Mouse (Mus musculus) frontal cortex, postnatal 14 days (tissue): Measurements from ENCODE around the gene Baiap2l1.

Source experiments
- DNase-seq, 2 experiments: peaks; one replicate each; pipeline ENCODE4 v3.0.0; 2022; ENCODE audit warnings: low spot score in 2 of 2

Baiap2l1 gene

GRCm38 (mm10) chr5:144286591-144287266 is 71.2 kb downstream of the Baiap2l1 start:
- no peak for DNase-seq

- no peak for DNase-seq
Measured at GRCm38 (mm10) chr5:144284599-144284998, 73.3 kb downstream of the Baiap2l1 start.

GRCm38 (mm10) chr5:144283551-144284031 is 74.3 kb downstream of the Baiap2l1 start:
- DNase-seq = no peak

DNA sequence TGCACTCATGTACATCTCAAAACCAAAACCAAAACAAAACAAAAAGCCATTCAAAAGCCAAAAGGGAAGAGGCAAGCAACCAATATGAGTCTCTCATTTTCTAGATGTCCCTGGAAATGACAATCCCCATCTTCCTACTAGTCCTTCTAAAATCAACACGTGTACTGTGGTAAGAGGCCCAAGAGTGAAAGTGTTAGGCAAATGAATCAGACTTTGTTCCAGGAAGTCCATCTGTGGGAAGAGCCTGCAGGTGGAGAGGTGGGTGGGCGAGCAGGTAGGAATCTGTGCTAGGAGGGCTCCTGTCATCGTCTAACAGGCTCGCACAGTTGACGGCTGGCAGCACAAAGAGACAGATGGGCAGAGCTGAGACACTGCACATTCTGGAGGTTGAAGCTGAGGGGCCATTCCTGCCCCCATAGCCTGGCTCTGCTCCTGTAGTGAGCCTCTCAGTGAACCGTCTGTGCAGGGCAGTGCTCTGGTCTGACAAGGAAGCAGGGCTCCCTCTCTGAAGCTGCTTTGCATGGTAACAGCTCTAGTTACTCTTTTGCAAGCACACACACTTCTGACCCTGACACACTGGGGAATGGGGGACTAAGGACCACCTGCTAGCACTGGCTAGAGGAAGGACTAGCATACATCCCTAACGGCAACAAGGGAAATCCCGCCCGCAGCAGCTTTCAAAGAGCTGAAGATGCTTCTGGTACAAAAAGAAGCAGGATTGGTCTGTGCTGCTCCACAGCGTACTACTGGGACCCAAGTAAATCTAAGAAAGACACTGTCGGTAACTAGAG is 75.2 kb downstream of the Baiap2l1 start:
- no peak for DNase-seq

DNA sequence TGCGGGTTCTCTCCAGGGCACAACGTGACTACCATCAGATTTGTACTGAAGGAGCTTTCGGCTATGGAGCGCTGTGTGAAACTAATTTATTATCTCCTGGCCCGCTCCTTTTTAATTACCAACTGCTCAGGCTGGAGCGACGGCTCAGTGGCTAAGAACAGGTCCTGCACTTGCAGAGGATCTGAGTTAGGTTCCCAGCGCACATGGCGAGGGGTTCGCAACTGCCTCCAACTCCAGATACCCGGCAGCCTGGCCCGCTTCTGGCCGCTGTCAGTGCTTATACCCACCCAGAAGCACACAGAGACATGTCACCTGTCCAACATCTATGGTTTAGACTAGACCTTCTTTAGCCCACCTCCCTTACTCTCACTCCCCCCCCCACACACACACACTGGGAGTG is 78.0 kb downstream of the Baiap2l1 start:
- no peak for DNase-seq

DNA sequence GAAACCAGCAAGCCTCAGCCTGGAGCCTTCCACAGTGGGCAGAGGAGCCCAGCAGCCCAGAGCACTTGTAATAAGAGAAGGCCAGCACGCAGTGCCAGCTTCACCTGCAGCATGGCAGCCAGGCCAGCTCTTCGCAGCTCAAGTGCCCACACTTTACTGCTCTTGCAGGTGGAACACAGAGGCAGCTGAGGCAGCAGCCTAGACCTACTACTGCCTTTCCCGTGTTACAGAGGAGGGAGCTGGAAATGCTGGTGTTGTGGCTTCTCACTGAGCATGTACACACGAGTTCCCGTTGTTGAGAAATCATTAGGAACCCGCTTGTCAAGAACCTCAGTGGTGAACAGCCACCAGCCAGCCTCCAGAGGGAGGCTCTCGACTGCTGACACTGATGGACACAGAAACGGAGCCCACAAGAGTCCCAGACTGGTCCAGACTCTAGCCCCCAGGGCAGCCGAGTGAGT is 78.8 kb downstream of the Baiap2l1 start:
- DNase-seq = no peak

- no peak for DNase-seq
Measured at GRCm38 (mm10) chr5:144278374-144278960, 79.4 kb downstream of the Baiap2l1 start.

GRCm38 (mm10) chr5:144276898-144277630 is 80.8 kb downstream of the Baiap2l1 start:
- DNase-seq = no peak

DNA sequence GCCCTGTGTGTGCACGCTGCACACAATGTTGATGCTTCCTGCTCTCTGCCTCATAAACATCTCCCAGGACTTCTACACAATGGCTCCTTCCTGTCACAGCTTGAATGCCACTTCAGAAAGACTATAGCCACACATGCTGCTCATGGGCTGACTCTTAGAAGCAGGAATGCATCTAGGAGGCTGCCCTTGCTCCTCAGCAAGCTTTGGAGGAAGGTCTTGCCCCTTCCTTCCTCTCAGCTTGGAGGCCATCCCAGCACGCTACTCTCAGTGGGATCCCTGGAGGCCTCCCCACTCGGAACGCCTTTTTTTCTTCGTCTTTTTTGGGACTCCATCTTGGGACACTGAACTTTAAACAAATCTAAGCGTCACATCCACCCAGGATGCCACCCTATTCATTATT is 83.0 kb downstream of the Baiap2l1 start:
- no peak for DNase-seq

DNA sequence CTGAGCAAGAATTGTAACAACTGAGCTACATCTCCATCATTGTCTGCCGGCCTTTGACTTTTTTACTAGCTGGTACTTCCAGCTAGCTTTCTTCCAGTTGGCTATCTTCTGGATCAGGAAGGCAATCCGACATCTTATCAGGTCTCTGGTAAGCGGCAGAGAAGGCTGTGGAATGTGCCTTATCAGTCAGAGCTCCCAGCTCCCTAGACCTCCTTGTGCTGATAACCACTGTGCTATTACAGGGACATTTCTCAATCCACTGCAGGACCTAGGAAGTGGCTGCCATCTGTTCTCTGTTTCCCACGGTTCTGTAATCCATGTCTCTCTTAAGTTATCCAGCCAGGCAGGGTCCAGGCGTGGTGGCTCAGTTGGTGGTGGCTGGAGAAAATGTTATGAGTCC is 86.1 kb downstream of the Baiap2l1 start:
- no peak for DNase-seq

GRCm38 (mm10) chr5:144271118-144271517 is 86.8 kb downstream of the Baiap2l1 start:
- DNase-seq = no peak

- no peak for DNase-seq
Measured at GRCm38 (mm10) chr5:144270420-144270819, 87.5 kb downstream of the Baiap2l1 start.

GRCm38 (mm10) chr5:144269926-144270325 is 88.0 kb downstream of the Baiap2l1 start:
- no peak for DNase-seq

GRCm38 (mm10) chr5:144267535-144268241 is 90.2 kb downstream of the Baiap2l1 start:
- peak in 1 of 2 experiments; percentile 40 for DNase-seq

GRCm38 (mm10) chr5:144263496-144263895 is 94.4 kb downstream of the Baiap2l1 start:
- DNase-seq = no peak

DNA sequence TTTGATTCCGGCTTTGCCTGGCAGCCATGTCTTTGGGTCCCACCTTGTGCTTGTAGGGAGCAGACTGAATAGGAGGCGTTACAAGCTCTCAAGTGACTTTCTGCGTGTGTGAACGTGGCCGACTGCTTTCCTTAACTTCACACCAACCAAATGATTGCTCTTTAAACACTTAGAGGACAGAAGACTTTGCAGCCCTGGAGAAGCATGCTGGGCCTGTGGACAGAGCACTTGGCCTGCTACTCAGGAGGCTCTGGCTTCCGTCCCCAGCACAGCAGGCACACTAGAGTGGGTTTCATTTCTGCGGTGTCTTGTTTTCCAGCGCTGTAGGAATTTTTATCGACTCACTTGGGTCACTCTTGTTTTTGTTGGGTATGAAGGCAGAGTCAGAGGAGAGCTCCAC is 94.8 kb downstream of the Baiap2l1 start:
- DNase-seq = no peak

- DNase-seq = no peak
Measured at GRCm38 (mm10) chr5:144261829-144262228, 96.1 kb downstream of the Baiap2l1 start.

DNA sequence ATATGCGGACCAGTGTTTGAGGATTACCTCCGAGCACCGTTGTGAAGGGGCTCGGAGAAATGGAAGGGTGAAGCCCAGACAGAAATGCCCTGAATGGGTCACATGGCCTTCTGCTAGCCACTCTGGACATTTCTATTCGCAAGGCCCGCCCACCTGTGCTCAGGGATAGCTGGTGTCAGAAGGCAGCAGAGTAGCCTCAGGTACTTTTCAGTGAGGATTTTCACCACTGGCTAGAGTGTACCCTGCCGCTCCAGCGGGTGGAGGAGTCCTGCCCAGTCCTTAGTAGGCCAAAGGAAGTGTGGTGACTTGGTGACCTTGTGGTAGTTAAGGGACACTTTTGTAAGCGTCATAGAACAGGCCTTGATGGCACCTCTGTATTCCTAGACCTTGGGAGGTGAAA is 96.6 kb downstream of the Baiap2l1 start:
- no peak for DNase-seq

DNA sequence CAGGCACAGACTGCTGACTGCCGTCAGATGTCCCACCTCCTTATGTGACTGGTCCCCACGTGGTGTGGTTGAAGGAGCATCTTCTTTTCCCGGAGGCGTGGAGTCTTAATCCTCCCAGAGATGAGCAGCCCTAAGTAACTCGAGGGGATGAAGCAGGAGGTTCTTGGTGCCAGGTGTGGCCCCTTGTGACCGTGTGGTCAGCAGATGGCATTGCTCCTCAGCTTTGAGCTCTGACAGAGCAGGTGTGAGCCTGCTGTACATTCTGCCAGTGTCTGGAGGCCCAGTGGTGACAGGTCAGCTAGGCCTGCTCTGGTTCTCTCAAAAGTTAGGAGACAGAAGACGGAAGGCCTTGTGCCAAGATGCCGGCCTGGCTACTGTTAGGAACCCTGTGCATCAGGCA is 97.4 kb downstream of the Baiap2l1 start:
- DNase-seq = no peak

DNA sequence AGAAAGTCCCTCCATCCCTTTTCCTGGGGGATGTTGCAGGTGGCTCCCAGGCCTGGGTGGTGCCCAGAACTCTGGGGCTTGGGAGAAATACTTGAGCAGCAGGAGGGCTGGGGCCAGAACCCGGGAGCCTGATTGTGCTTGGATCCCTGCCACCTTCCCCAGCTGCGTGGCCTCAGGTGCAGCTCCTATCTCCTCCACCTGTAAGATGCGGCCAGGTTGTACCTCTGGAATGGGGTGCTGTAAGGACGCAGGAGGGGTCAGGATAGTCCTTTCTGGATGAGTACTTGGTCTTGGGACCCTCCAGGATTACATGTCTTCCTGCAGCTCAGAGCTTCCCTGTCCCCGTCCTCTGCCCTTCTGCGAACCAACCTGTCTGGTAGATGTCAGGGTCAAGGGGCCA is 98.7 kb downstream of the Baiap2l1 start:
- no peak for DNase-seq

DNA sequence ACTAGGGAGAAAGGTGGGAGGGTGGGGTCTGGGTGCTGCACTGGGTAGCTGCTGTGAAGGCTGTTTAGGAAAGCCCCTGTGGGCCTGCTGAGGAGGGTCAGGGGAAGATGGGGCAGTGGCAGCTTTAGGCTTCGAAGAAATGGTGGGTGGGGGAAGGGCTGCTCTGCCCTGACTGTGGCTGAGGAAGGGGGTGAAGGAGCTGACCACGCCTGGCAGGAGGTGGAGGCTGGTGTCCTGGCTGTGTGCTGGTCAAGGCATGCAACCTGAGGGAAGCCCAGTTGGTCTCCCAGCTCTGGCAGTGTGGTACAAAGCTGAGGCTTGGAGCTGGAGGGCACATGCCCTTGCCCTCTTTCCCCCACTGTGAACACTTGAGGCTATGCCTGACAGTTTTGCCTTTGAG is 99.2 kb downstream of the Baiap2l1 start:
- no peak for DNase-seq
